Mouse (Mus musculus) ES-Bruce4 (cell line): ENCODE measurements around the gene Brdt. TPM values are rescaled to one million over a fixed set of nuclear protein-coding genes. Genes with fewer than 3 reads are reported as not detected.

ENCODE experiments used
- H3K27ac ChIP-seq: 2 replicates; pipeline ENCODE4 v1.5.1; 2012; ENCODE audit warnings: low read length, inconsistent platforms; ENCODE audit not compliant: insufficient read depth
- H3K27me3 ChIP-seq: 2 replicates; pipeline ENCODE4 v1.6.1; 2012; ENCODE audit warnings: mild to moderate bottlenecking, low read length, inconsistent platforms; ENCODE audit not compliant: control insufficient read depth, poor library complexity, insufficient read depth, severe bottlenecking
- H3K36me3 ChIP-seq: 2 replicates; pipeline ENCODE4 v1.6.1; 2012; ENCODE audit warnings: inconsistent platforms, mild to moderate bottlenecking, low read length, moderate library complexity; ENCODE audit not compliant: control insufficient read depth, poor library complexity, insufficient read depth, severe bottlenecking
- H3K4me1 ChIP-seq: one replicate; pipeline ENCODE4 v1.8.1; 2011; ENCODE audit warnings: low read length; ENCODE audit not compliant: control insufficient read depth, insufficient read depth
- H3K4me3 ChIP-seq: 2 replicates; pipeline ENCODE4 v1.5.1; 2011; ENCODE audit warnings: low read depth, mild to moderate bottlenecking, low read length
- H3K9ac ChIP-seq: 2 replicates; pipeline ENCODE4 v1.6.1; 2012; ENCODE audit warnings: low read depth, mild to moderate bottlenecking, inconsistent platforms; ENCODE audit not compliant: poor library complexity, severe bottlenecking
- H3K9me3 ChIP-seq: replicated peaks from 2 replicates; pipeline ENCODE4 v1.6.1; 2012; ENCODE audit warnings: mild to moderate bottlenecking, low read length, inconsistent platforms; ENCODE audit not compliant: control insufficient read depth, poor library complexity, insufficient read depth, severe bottlenecking
- CTCF ChIP-seq: IDR thresholded peaks from one replicate; pipeline ENCODE4 v1.8.1; 2011; ENCODE audit warnings: low read depth, low read length
- EP300 ChIP-seq: IDR thresholded peaks from 2 replicates; pipeline ENCODE4 v1.6.1; 2011; ENCODE audit warnings: low read depth, low read length; ENCODE audit not compliant: insufficient read depth
- POLR2A ChIP-seq: IDR thresholded peaks from one replicate; pipeline ENCODE4 v1.8.1; 2011; ENCODE audit warnings: low read length; ENCODE audit not compliant: insufficient read depth
- polyA plus RNA-seq: library from polyadenylated mRNA; stranded (reverse); fragments of >200 nt; gene quantifications from 2 replicates; pipeline ENCODE4 v1.2.4, GENCODE M21; 2011; ENCODE audit warnings: low read depth; ENCODE audit not compliant: missing spikeins, insufficient read depth, insufficient read length

Gene Brdt
- polyA plus RNA-seq, 1 experiment, result 0.82 TPM

DNA sequence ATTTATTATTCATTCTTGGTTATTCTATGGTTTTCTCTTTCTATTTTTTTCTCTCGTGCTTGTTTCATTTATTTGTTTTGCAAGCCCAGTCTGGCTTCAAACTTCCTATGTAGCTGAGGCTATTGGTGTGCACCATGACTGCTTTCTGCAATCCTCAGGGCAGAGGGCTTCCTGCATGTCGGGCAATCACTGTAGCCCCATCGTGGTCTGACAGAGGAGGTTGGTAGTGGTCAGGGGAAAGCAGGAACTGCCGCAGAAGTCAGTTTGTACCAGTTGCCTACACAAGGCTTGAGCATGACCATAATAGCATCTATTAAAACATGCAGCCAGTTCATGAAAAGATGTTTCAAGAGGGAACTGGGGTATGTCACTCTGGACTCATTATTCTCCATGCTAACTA, 23.5 kb upstream of the Brdt start:
- TF ChIP-seq EP300 (no peak), POLR2A (no peak), CTCF (no peak)
- Histone ChIP-seq H3K9me3 (no peaks in the 10 kb centered on the region), H3K9ac (no peak overlapping the region), H3K4me3 (no peak overlapping the region), H3K27me3 (no peaks in the 10 kb centered on the region), H3K4me1 (no peaks in the 10 kb centered on the region), H3K36me3 (no peaks in the 10 kb centered on the region), H3K27ac (no peak overlapping the region)

- Histone ChIP-seq H3K9me3 (no peaks in the 10 kb centered on the region; the same call in 1 of the 2 replicates), H3K27me3 (no peaks in the 10 kb centered on the region), H3K36me3 (no peaks in the 10 kb centered on the region), H3K27ac (no peak overlapping the region), H3K9ac (no peak overlapping the region), H3K4me1 (no peaks in the 10 kb centered on the region), H3K4me3 (no peak overlapping the region)
- TF ChIP-seq EP300 (no peak), POLR2A (no peak), CTCF (no peak)
Measured at GRCm38 (mm10) chr5:107317141-107317540, 13.8 kb upstream of the Brdt start.

DNA sequence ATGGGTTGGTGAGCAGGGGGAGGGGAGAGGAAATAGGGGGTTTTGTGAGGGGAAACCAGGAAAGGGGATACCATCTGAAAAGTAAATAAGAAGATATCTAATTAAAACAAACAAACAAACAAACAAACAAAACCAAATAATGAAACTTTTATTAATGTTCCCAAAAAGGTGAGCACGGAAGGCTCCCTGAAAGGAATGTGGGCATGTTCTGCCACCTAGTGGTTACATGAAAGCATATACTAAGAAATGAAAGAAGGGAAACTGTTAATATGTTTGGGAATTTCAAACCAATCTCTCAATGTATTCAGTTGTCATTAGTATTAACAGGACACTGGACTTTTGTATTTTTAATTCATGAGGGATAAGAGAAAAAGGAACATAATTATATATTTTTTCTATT, 10.3 kb upstream of the Brdt start:
- no peaks in the 10 kb centered on the region for H3K9me3 ChIP-seq
- no peaks in the 10 kb centered on the region for H3K36me3 ChIP-seq
- H3K27me3 ChIP-seq, result no peaks in the 10 kb centered on the region
- no peak overlapping the region for H3K4me3 ChIP-seq
- H3K9ac ChIP-seq, result no peak overlapping the region
- no peak overlapping the region for H3K27ac ChIP-seq
- H3K4me1 ChIP-seq, result no peaks in the 10 kb centered on the region
- no peak for TF ChIP-seq POLR2A
- TF ChIP-seq CTCF, result peak; percentile 13

DNA sequence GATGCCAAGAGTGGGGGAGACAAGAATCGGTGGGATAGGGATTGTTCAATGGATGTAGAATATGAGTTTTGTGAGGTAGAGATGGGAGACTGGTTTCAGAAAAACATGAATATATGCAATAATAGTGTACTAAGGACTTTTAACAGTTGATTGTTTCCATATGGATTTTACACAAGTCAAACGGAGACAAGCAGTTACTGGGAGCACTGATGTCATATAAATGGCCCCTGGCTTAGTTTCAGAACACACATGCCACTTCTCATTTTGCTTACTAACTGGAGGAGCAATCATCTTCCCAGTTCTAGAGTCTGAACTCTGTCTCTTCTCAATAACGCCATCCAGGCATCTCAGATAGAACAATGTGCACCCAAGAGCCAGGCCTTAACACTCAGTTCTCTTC, 9.4 kb downstream of the Brdt start:
- TF ChIP-seq EP300 (no peak), CTCF (no peak), POLR2A (no peak)
- no peak overlapping the region for H3K27ac ChIP-seq
- H3K4me1 ChIP-seq, result no peaks in the 10 kb centered on the region
- H3K27me3 ChIP-seq, result no peaks in the 10 kb centered on the region; the same call in 1 of the 2 replicates
- H3K9ac ChIP-seq, result no peak overlapping the region
- no peak overlapping the region for H3K4me3 ChIP-seq
- H3K9me3 ChIP-seq, result no peaks in the 10 kb centered on the region
- H3K36me3 ChIP-seq, result no peaks in the 10 kb centered on the region

- Histone ChIP-seq H3K9ac (no peak overlapping the region), H3K4me1 (no peaks in the 10 kb centered on the region), H3K4me3 (no peak overlapping the region), H3K9me3 (no peaks in the 10 kb centered on the region), H3K27me3 (no peaks in the 10 kb centered on the region; the same call in 1 of the 2 replicates), H3K36me3 (no peaks in the 10 kb centered on the region), H3K27ac (no peak overlapping the region)
- TF ChIP-seq EP300 (no peak), CTCF (no peak), POLR2A (no peak)
Measured at GRCm38 (mm10) chr5:107342891-107343290, 11.9 kb downstream of the Brdt start.

GRCm38 (mm10) chr5:107346214-107346613, 15.3 kb downstream of the Brdt start:
- no peak overlapping the region for H3K4me3 ChIP-seq
- H3K9ac ChIP-seq, result no peak overlapping the region
- no peaks in the 10 kb centered on the region for H3K36me3 ChIP-seq
- H3K4me1 ChIP-seq, result no peaks in the 10 kb centered on the region
- H3K27me3 ChIP-seq, result no peaks in the 10 kb centered on the region; the same call in 1 of the 2 replicates
- peak; percentile 20 for TF ChIP-seq CTCF
- no peak for TF ChIP-seq POLR2A
- no peaks in the 10 kb centered on the region for H3K9me3 ChIP-seq
- H3K27ac ChIP-seq, result no peak overlapping the region
